Mouse (Mus musculus) mouse embryonic stem cell (cell line): ENCODE results near the gene Polr1d.

Experiments used
- in situ Hi-C, 2 experiments: fragments of 300-500 bp; cut with MboI; formaldehyde crosslinking; loops; 1 replicate in 1 of 2; 3 replicates in 1 of 2; pipeline ENCODE4 v1.14.3; 2019 to 2020; ENCODE audit warnings: low sequenced_read_pairs in 2 of 2, low pct_unique_long_range_greater_than_20kb in 1 of 2, mixed read lengths in 1 of 2; ENCODE audit not compliant: unreplicated experiment in 1 of 2

Gene Polr1d

DNA sequence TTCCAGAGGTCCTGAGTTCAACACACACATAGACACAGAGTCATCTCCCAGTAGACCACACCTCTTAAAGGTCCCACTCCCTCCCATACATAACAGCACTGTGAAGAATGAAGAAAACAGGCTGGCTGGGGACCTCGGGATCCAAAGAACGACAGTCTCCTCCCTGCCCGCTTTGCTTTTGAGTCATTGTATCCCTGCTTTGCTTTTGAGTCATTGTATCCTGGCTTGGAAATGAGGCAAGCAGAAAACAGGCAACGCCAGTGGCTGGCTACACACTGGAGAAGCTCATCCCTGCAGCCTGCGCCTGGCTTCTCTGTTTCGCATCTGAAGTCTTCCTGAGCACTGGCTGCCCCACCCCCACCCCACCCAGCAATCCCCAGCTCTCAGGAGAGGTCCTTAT is 40.2 kb downstream of the Polr1d start:
- in situ Hi-C loops: loop anchor here (10.0 to 25.0 kb wide), 3 partner anchors 202 to 430 kb away; no protein-coding TSS in a partner anchor

DNA sequence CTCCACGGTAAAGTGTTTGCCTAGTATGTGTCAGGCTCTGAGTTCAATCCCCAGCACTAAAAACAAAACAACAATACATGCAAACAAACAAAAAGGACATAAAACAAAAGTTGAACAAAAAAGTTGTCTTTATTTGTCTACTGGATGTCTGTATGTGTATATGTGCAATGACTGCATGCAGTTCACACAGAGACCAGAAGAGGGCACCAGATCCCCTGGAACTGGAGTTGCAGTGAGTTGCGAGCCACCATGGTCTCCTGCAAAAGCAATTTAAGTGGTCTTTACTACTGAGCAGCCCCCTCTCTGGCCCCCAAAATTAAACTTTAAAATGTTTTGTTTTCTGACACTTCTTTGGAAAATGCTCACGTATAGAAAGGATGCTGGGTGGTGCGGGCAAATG is 44.3 kb downstream of the Polr1d start:
- in situ Hi-C loops: loop anchor here (5.0 to 25.0 kb wide), 5 partner anchors 74 to 434 kb away; partner anchors contain the start of gene Urad (in 1 of the 2)

DNA sequence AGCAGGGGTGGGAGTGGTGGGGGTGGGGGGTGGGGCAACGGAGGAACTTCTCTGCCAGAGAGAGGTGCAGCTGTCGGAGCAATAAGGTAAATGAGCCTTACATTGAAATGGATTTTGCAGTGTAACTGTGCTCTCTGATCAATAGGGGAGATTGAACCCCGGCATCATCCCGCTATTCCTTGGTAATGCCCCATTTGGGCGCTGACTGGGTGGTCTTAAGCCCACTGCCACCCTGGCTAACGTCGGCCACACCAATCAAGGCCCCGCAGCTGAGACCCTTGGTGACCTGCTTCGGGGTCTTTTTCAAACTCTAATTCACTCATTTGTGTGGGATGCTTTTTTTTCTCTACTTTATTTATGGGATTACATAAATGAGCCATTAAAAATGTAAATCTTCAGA is 47.9 kb downstream of the Polr1d start:
- in situ Hi-C loops: loop anchor here (5.0 to 25.0 kb wide), 5 partner anchors 70 to 437 kb away; partner anchors contain the start of gene Urad (in 1 of the 2)

DNA sequence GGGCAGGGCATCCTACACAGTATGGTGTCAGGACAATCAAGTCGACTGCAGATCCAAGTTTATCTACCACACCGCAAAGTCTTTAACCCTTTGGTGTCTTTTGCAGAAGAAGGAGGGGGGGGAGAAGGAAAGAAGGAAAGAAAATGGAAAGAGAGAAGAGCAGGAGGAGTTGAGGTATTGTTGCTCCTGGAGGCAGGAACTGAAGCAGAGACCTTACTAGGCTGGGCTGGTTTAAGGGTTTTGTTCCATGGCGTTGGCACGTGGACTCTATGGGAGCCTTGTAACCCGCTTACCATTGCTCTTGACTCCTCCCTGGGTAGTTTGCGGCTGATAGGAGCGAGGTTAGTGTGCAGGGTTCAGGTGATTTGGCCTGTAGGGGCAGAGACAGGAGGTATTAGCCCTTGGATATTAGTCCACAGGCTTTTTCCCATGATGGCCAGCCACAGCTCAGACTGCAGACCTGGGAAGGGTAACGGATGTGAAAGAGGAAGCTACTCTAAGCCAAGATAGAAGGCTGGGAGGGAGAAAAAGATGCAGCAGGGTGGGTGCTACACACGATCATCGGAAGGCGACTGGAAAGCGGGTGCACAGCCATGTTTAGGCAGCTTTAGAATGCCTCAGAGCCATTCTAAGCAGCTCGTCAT is 48.8 kb downstream of the Polr1d start:
- in situ Hi-C loops: loop anchor here (10.0 kb wide), 2 partner anchors 69 to 199 kb away; partner anchors contain the start of gene Urad (in 1 of the 2)

DNA sequence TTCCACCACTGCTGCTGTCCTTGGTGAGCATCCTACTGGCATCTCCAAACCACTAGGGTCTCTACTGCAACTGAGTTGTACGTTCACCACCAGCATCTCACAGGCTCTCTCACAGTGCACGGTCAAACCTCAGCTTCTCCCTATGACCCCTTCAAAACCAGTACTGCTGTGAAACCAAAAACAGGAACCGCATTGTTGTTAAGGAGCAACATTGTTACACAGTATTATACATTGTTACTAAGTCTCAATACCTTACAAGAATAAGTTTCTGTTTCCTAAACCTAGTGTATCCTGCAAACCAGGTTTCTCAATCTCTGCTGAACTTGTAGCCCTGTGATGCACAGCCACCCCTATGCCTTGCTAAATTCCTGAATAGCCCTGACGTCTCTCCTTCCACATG is 51.0 kb downstream of the Polr1d start:
- in situ Hi-C loops: loop anchor here (10.0 kb wide), 2 partner anchors 67 to 197 kb away; partner anchors contain the start of gene Urad (in 1 of the 2)

DNA sequence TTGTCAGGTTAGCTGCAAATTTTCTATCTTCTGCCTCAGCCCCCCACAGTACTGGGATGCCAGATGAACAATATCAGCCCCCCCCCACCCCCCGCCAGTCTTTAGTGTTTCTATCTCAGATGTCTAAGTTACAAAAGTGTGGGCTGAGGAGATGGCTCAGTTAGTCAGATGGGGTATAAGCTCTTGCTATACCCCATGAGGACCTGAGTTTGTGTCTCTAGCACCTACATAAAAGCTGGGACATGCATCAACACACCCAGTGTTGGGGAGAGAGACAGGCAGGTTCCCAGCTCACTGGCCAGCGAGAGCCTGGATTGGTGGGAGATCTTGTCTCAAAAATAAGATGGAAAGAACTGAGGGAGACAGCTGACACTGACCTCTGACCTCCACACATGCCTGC is 52.6 kb downstream of the Polr1d start:
- in situ Hi-C loops: loop anchor here (10.0 kb wide), 2 partner anchors 65 to 195 kb away; partner anchors contain the start of gene Urad (in 1 of the 2)

DNA sequence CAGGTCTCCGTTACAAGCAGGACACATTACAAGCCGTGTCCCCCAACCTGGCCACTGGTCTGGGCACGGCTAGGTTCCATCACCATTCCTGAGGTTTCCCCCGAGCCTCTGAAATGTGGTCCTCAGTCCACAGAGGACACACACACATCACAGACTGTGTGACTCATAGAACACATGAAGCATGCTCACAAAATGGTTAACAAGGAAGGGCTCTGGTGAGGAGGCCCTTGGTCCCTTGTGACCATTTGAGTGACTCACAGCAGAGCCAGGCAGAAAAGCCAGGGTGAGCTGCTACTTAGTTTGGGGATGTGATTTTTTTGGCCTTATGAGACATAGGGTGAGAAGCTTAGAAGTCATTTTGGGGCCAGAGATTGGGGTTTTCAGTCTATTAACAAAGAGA is 55.1 kb downstream of the Polr1d start:
- in situ Hi-C loops: no loop called here

DNA sequence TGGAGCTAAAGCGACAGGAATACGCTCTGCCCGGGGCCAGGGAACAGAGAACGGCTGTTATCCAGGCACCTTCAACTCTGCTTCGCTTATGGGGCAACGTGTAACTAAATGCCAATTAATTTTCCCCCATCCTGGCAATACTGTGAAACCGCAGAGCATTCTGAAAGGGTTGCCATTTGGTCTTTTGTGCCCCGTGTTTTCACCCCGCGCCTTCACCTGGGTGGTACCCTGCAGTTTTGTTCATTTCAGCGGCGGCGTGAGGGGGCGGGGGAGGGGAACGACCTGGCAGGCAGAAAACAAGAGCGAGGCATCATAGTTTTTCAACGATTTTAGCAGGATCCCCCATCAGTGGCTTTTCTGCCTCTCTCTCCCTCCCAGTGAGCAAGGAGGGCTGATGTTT is 56.8 kb downstream of the Polr1d start:
- in situ Hi-C loops: no loop called here

DNA sequence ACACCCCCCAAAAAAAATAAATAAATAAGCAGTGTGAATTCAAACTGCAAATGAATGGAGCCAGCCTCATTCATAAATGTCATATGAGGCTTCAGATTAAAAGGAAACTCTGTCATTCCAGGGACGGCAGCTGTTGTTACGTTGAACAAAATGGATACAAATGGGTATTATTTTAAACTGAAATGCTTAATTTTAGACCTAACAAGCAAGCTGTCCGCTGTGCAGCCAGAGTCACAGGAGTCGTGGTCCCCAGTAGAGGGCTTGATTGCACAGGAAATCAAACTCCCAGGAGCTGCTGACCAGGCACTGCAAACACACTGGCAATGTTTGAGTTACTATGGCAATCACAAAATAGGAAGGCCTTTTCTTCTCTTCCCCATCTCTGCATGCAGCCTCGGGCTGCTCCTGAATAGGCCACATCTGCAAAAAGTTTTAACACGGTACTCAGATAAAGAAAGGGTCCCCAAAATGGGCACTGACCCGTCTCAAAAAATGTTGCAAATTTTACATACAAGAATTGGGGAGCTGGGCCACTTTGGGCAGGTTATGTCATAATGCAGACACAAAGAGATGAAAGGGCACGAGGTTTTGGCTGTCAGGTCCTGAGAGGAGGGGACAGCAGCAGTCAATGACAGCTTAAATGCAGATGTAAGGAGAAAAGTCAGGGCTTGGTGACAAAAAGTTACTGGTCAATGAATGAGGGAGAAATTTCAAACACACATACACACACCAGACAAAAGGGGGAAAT is 57.7 kb downstream of the Polr1d start:
- in situ Hi-C loops: no loop called here

DNA sequence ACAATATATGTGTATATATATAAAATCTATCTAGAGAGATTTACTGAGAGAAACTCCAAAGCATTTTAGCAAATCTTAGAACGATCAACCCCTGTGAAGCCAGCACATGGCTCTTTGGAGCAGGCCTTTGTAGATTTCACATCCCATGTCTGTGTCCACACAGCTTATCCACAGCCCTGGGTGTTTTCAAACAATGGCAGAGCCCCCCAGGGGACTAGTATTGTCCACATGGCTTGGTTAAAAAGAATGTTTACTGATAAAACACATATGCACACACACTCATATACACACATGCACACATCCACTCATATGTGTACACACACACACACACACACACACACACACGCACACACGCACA is 58.2 kb downstream of the Polr1d start:
- in situ Hi-C loops: no loop called here

DNA sequence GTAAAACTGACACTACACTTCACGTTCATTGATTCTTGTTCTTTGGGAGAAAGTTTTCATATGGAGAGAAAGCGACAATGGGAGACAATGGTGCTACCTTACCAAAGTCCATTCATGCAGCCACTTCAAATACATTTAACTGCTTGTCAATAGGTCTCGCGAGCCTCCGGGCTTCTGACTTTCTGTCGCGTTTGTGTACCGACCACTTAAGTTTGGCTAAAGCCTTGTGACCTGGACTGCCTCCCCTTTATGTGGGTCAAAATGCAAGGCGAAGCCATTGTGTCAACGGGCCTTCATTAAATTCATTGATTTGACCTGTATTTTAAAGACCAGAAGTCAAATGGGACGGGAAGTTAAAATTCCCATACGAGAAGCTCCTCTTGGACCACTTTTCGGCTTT is 59.1 kb downstream of the Polr1d start:
- in situ Hi-C loops: no loop called here

DNA sequence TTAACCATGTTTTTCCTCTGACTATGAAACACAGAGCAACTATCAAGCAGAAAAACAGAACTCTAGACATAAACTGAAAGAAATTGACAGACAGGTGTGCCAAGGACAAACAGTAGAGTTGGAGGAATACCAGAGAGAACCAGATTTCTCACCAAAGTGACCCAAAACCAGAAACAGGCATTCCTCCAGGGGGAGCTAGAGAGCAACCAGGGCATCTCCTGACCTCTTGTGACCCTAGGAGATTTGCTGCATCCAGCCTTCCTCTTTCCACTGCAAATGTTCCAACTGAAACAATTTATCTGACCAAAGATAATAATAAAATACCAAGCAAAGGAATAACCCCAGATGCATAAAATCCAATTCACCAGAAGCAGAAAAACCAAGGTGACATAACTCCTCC is 70.5 kb downstream of the Polr1d start:
- in situ Hi-C loops: no loop called here

DNA sequence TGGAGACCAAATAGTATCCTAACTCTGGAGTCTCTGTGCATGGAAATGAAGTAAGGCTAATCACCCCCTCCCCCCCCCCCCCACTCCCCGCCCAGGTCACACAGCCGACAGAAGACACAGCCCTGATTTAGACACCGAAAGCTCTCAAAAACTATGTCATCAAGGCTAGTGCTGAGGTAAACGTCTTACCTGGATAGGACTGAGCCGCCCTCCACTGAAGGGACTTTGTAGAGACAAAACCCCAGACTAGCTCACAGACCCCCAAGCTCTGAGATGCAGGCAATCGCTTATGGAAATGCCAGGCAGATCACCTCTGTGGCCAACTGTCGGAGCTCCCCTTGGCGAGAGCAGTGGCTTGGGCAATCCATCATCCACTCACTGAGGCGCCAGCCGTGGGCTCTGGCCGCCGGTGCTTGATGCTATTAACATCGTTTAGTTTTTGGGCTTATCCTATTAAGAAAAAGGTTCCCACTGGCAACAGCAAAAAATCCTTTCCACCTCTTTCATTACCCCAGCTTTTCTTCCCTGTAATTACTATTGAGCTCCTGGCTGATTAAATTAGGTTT is 78.0 kb downstream of the Polr1d start:
- in situ Hi-C loops: no loop called here

DNA sequence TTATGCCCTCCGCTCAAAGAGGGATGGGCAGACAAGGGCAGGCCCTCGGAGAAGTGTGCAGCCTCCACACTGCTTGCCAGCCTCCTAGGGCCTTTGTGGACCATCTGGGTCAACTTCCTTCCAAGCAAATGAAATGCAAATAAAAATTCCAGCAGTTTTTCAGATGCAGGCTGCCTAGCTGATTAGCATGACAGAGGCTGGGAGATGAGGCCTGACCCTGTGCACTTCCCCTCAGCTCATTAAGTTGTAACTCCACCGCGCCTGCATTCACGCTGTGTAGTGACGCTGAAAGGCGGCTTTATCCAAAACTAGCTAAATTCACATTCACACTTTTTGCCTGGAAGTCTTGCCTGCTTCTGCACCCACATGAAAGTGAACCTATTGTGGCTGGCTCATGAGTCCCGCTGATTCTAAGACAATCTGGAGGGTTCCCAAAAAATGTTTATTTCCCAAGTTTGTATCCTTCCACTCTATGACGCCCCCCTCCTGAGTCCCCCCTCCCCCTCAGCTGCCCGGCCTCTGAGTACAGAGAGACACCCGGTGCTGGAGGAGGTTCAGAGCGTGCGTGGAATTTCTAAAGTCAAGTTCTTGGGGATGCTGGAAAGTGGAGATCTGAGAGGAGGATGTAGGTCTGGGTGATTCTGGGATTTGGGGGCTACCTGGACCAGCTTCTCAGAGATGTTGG is 78.7 kb downstream of the Polr1d start:
- in situ Hi-C loops: no loop called here

DNA sequence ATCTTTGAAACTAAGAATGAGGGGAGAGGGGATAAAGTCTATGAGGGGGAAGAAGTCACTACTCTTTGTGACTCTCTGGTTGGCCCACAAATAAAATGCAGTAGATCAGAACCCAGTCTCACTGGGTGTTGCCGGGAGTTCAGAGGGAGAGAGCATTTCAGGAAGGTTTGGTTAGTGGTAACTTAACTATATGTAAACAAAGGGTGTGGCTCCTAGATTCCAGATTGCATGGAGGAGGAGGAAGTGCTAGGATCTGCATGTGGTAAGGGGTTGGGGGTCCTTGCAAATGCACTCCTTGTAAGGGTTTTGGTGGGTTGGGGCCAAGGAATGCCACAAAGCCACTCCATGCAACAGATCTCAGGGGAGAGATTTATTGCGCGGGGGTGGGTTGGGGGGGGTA is 79.5 kb downstream of the Polr1d start:
- in situ Hi-C loops: no loop called here

DNA sequence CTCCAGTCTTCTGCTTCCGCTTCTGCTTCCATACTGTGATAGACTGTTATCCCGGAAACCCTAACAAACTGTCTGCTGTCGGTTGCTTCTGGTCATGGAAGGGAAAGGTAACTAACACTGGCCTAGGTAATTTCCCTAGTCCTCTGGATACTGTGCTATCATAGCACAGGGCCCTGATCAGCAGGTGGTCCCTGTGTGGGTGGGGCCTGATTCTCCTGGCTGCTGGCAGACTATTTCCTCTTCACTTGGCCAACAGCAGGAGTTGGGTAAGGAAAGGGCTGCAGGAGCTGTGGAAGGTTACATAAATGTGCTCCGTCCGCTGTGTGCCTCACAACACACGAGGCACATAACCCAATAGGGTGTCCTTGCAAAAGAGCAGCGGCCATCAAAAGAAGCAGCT is 80.6 kb downstream of the Polr1d start:
- in situ Hi-C loops: no loop called here

DNA sequence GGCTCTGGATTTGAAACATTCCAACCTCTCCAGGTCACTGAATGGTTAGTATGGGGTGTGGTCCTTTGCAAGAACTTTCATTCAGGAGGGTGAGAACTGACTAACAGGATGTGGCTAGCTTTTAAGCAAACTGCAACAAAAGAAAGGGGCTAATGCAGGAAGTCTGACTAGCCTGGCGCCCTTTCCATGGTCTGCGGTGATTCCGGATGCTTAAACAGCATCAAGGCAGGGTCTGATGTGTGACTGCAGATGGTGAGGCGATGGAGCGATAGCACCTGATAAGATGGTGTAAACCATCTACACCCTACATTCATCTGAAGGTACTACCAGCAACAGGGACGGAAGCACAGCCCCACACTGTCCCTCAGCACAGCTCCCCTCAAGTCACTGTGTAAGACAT is 82.5 kb downstream of the Polr1d start:
- in situ Hi-C loops: no loop called here

DNA sequence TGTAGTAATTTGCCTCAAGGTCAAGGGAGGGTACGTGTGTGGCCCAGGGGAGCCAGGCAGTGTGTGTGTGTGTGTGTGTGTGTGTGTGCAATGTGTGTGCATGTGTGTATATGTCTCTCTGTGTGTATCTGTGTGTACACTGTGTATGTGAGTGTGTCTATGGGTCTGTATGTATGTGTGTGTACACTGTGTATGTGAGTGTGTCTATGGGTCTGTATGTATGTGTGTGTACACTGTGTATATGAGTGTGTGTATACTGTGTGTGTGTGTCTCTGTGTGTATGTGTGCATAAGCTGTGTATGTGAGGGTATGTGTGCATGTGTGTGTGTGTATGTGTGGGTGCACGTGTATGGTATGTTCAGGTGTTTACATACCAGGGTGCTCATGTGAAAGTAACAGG is 82.9 kb downstream of the Polr1d start:
- in situ Hi-C loops: no loop called here
